ENCODE assay signal across 8 mouse cellular contexts in genomic region chr11:24078706-24079316, GRCm38 (mm10). TPM values are rescaled to one million over a fixed set of nuclear protein-coding genes. Genes with fewer than 3 reads are reported as not detected.
DNase-seq lines count a peak whose midpoint lies in the region; ATAC-seq and TF ChIP-seq lines count a peak whose summit lies in the region.

No protein-coding gene starts in this region.

- no peak for TF ChIP-seq CTCF in bone marrow macrophage, adult 2 months (IDR thresholded peaks at IDR 0.05; ENCODE audit: low read depth, low read length)

- DNase-seq in ovary, adult 18-20 months (ENCODE audit: low spot score): peak; percentile 31
- DNase-seq in ovary, postnatal 14 days (ENCODE audit: low spot score): no peak
- DNase-seq in kidney, postnatal 25 days: peak; percentile 6 to 44
- DNase-seq in midbrain, embryonic 11.5 days (ENCODE audit: low spot score, missing footprints): peak; percentile 97
- DNase-seq in right cerebral cortex, adult 18-20 months: no peak

- peak overlapping the region; percentile 92 for H3K9ac ChIP-seq in heart, embryonic 13.5 days
- peak overlapping the region; percentile 93 for H3K9ac ChIP-seq in midbrain, embryonic 11.5 days (ENCODE audit: low read length)
- peak overlapping the region; percentile 87 for H3K9ac ChIP-seq in stomach, embryonic 16.5 days (ENCODE audit: low read length)

- no peaks in the 10 kb centered on the region for H3K9me3 ChIP-seq in heart, embryonic 13.5 days
- no peaks in the 10 kb centered on the region for H3K9me3 ChIP-seq in midbrain, embryonic 11.5 days (ENCODE audit: control insufficient read depth, low read length)
- H3K9me3 ChIP-seq in stomach, embryonic 16.5 days (replicated peaks; ENCODE audit: control insufficient read depth, low read length): no peaks in the 10 kb centered on the region

- no peak for TF ChIP-seq POLR2A in bone marrow macrophage, adult 2 months (IDR thresholded peaks at IDR 0.05; ENCODE audit: borderline replicate concordance, low read depth, low read length)

- H3K4me2 ChIP-seq in heart, embryonic 13.5 days: peak overlapping the region; percentile 92
- peak overlapping the region; percentile 100 for H3K4me2 ChIP-seq in midbrain, embryonic 11.5 days
- peak overlapping the region; percentile 98 for H3K4me2 ChIP-seq in stomach, embryonic 16.5 days (ENCODE audit: low read depth, low read length)

- H3K4me3 ChIP-seq in bone marrow macrophage, adult 2 months (ENCODE audit: insufficient read depth, low read length): peak overlapping the region; percentile 64
- peak overlapping the region; percentile 68 for H3K4me3 ChIP-seq in heart, embryonic 13.5 days
- H3K4me3 ChIP-seq in midbrain, embryonic 11.5 days (ENCODE audit: low read depth, low read length): peak overlapping the region; percentile 77
- H3K4me3 ChIP-seq in stomach, embryonic 16.5 days (replicated peaks; ENCODE audit: low read length): peak overlapping the region; percentile 73

- 2% methylated on average over 38 of the region's 38 CpGs for WGBS in heart, embryonic 13.5 days
- under 1% methylated on average over 32 of the region's 38 CpGs for WGBS in midbrain, embryonic 11.5 days
- under 1% methylated on average over 38 of the region's 38 CpGs for WGBS in stomach, embryonic 16.5 days

- peaks cover 4% of the 10 kb centered on the region; the same call in 1 of the 2 replicates for H3K4me1 ChIP-seq in bone marrow macrophage, adult 2 months (ENCODE audit: control insufficient read depth, insufficient read depth, low read length)
- H3K4me1 ChIP-seq in heart, embryonic 13.5 days: peaks cover 39% of the 10 kb centered on the region
- H3K4me1 ChIP-seq in midbrain, embryonic 11.5 days (ENCODE audit: control insufficient read depth, insufficient read depth, low read length): peaks cover 19% of the 10 kb centered on the region
- peaks cover 16% of the 10 kb centered on the region for H3K4me1 ChIP-seq in stomach, embryonic 16.5 days (ENCODE audit: control insufficient read depth, insufficient read depth, low read length)

- no peak overlapping the region for H3K27ac ChIP-seq in bone marrow macrophage, adult 2 months (ENCODE audit: insufficient read depth, low read depth, low read length)
- peak overlapping the region; percentile 94 for H3K27ac ChIP-seq in heart, embryonic 13.5 days (replicated peaks)
- H3K27ac ChIP-seq in midbrain, embryonic 11.5 days (ENCODE audit: low read depth, low read length): peak overlapping the region; percentile 85
- H3K27ac ChIP-seq in stomach, embryonic 16.5 days (ENCODE audit: low read length): peak overlapping the region; percentile 91

- ATAC-seq in heart, embryonic 13.5 days (ENCODE audit: extremely low read depth, insufficient number of reproducible peaks, low FRiP score, low TSS enrichment): no peak
- ATAC-seq in midbrain, embryonic 11.5 days (ENCODE audit: low FRiP score): no peak
- ATAC-seq in stomach, embryonic 16.5 days (ENCODE audit: insufficient read depth, low FRiP score): no peak

- no peaks in the 10 kb centered on the region for H3K36me3 ChIP-seq in heart, embryonic 13.5 days
- no peaks in the 10 kb centered on the region for H3K36me3 ChIP-seq in midbrain, embryonic 11.5 days (ENCODE audit: control insufficient read depth, insufficient read depth, low read length)
- H3K36me3 ChIP-seq in stomach, embryonic 16.5 days (ENCODE audit: control insufficient read depth, insufficient read depth, low read length): no peaks in the 10 kb centered on the region

- peaks cover 15% of the 10 kb centered on the region for H3K27me3 ChIP-seq in heart, embryonic 13.5 days (replicated peaks)
- H3K27me3 ChIP-seq in midbrain, embryonic 11.5 days (ENCODE audit: control insufficient read depth, insufficient read depth, low read length): no peaks in the 10 kb centered on the region; the same call in 1 of the 2 replicates
- no peaks in the 10 kb centered on the region for H3K27me3 ChIP-seq in stomach, embryonic 16.5 days (ENCODE audit: control insufficient read depth, insufficient read depth, low read length)

RNA-seq across cellular contexts. Expression of gene Bcl11a, which starts 1.0 kb away (rescaled TPM):
- polyA plus RNA-seq in bone marrow macrophage, adult 2 months (2012; ENCODE audit: insufficient read depth, insufficient read length, missing spikeins): 0.23 and 0.43 TPM in 2 replicates
- 15.3 and 15.9 TPM in 2 replicates for polyA plus RNA-seq in heart, embryonic 13.5 days (2015; fragmentation: Nextera tagmentation; extraction: Ambion mirVana)
- polyA plus RNA-seq in midbrain, embryonic 11.5 days (2014; fragmentation: Nextera tagmentation; extraction: Ambion mirVana): 42.5 and 44.1 TPM in 2 replicates
- polyA plus RNA-seq in stomach, embryonic 16.5 days (2015; fragmentation: Nextera tagmentation; extraction: Ambion mirVana): 24.9 and 25.5 TPM in 2 replicates

RNA-seq across cellular contexts. Expression of gene A830031A19Rik, which starts 4.0 kb away (rescaled TPM):
- polyA plus RNA-seq in bone marrow macrophage, adult 2 months (2012; ENCODE audit: insufficient read depth, insufficient read length, missing spikeins): not detected in 2 replicates
- not detected in 2 replicates for polyA plus RNA-seq in heart, embryonic 13.5 days (2015; fragmentation: Nextera tagmentation; extraction: Ambion mirVana)
- not detected in 2 replicates for polyA plus RNA-seq in midbrain, embryonic 11.5 days (2014; fragmentation: Nextera tagmentation; extraction: Ambion mirVana)
- not detected in 2 replicates for polyA plus RNA-seq in stomach, embryonic 16.5 days (2015; fragmentation: Nextera tagmentation; extraction: Ambion mirVana)

Comparison
In these comparisons a context has a peak if more than half of its experiments do, and no peak if none do; other contexts are left out.
1. DNase-seq: peak in ovary, adult 18-20 months (single experiment), kidney, postnatal 25 days (2 of 2) and midbrain, embryonic 11.5 days (single experiment); none in ovary, postnatal 14 days (single experiment) and right cerebral cortex, adult 18-20 months (single experiment).
2. RNA of gene Bcl11a, which starts 1.0 kb away (polyA plus RNA-seq): 42.5 to 44.1 TPM in midbrain, embryonic 11.5 days, 24.9 to 25.5 TPM in stomach, embryonic 16.5 days and 15.3 to 15.9 TPM in heart, embryonic 13.5 days; 0.23 to 0.43 TPM in bone marrow macrophage, adult 2 months; every median in the first group is over 10 times any median in the second.
3. Peak in every context shown above with its lines, with median percentiles within 50 percentile points of each other: H3K4me3 ChIP-seq, H3K4me2 ChIP-seq and H3K9ac ChIP-seq.